Mouse (Mus musculus) left cerebral cortex, postnatal 14 days (tissue): Measurements from ENCODE around the gene Car14. TPM values are rescaled to one million over a fixed set of nuclear protein-coding genes. Genes with fewer than 3 reads are reported as not detected.
A peak's percentile ranks its signal among the peaks of the same experiment; 100 is the strongest.
"Not testable (repeated sequence)": the region's sequence is repeated elsewhere in the genome, so short reads cannot be mapped to it uniquely, and the experiment has no call there.

Experiments used
- DNase-seq, 2 experiments: peaks; one replicate each; pipeline ENCODE4 v3.0.0; 2021 to 2022; ENCODE audit warnings: low spot score in 2 of 2, mixed read lengths in 1 of 2
- intact Hi-C: fragments of 180-260 bp; cut with DNase I; formaldehyde crosslinking; loops from one replicate; pipeline ENCODE4 v1.15.1; 2025
- total RNA-seq, 2 experiments: library from RNA; stranded (reverse); gene quantifications; 2 replicates each; pipeline ENCODE4 v1.2.3; 2021

The Car14 gene
- total RNA-seq, 2 experiments from 2014 or later: 5.3 to 5.5 TPM

GRCm38 (mm10) chr3:95865571-95865970 is 38.9 kb downstream of the Car14 start:
- DNase-seq: no peak
- intact Hi-C loops: no loop called here

DNA sequence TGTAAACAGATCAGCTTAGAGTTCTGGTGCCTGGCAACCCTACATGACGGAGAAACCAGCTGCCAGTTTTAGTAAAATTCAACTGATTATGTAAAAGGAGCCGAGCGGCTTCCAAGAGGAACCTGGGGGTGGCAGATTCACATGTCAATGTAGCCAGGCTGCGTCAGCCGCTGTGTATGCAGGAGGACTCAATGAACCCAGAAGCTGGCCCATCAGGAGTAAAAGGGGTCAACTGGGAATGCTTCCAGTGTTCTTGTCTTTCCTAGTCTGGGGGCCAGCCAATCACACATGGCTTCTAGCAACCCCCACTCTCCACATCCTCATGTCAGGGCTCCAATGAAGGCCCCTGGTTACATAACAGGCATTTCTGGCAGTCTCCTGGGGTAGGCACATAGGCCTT is 39.4 kb downstream of the Car14 start:
- intact Hi-C loops: no loop called here
- peak; percentile 75 to 91 for DNase-seq

- intact Hi-C loops: loop anchor here (5.0 kb wide), 1 partner anchor 94 kb away; no protein-coding TSS in a partner anchor
These were observed 40.9 kb downstream of the Car14 start for GRCm38 (mm10) chr3:95863578-95863977.

GRCm38 (mm10) chr3:95861796-95862195 is 42.7 kb downstream of the Car14 start:
- intact Hi-C loops: loop anchor here (5.0 kb wide), 1 partner anchor 96 kb away; no protein-coding TSS in a partner anchor
- peak; percentile 85 to 95 for DNase-seq

More at GRCm38 (mm10) chr3:95863578-95863977, 40.9 kb downstream of the Car14 start:
- DNase-seq: no peak

DNA sequence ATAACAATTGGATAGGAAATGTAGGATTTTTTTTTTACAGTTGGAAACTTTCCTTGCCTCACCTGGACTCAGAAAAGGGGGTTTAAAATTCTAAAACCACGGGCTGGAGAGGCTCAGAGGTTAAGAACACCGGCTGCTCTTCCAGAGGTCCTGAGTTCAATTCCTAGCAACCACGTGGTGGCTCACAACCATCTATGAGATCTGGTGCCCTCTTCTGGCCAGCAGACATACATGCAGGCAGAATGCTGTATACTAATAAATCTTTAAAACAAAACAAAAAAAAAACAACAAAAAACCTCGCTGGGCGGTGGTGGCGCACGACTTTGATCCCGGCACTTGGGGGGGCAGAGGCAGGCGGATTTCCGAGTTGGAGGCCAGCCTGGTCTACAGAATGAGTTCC is 43.3 kb downstream of the Car14 start:
- intact Hi-C loops: loop anchor here (5.0 kb wide), 1 partner anchor 96 kb away; no protein-coding TSS in a partner anchor
- no peak for DNase-seq

GRCm38 (mm10) chr3:95860323-95860722 is 44.2 kb downstream of the Car14 start:
- no peak for DNase-seq
- intact Hi-C loops: loop anchor here (5.0 kb wide), 1 partner anchor 97 kb away; no protein-coding TSS in a partner anchor

GRCm38 (mm10) chr3:95858278-95858677 is 46.2 kb downstream of the Car14 start:
- intact Hi-C loops, DNase-seq: not testable (repeated sequence)

- DNase-seq, intact Hi-C loops: not testable (repeated sequence)
These were observed 47.4 kb downstream of the Car14 start for GRCm38 (mm10) chr3:95857050-95857449.

GRCm38 (mm10) chr3:95856115-95856514 is 48.4 kb downstream of the Car14 start:
- DNase-seq: no peak
- intact Hi-C loops: no loop called here

- peak; percentile 92 to 95 for DNase-seq
- intact Hi-C loops: no loop called here
These were observed 48.9 kb downstream of the Car14 start, which contains the start of gene Prpf3 for GRCm38 (mm10) chr3:95855502-95856089. TSS of gene Prpf3 (minus strand) at chr3:95855885.

DNA sequence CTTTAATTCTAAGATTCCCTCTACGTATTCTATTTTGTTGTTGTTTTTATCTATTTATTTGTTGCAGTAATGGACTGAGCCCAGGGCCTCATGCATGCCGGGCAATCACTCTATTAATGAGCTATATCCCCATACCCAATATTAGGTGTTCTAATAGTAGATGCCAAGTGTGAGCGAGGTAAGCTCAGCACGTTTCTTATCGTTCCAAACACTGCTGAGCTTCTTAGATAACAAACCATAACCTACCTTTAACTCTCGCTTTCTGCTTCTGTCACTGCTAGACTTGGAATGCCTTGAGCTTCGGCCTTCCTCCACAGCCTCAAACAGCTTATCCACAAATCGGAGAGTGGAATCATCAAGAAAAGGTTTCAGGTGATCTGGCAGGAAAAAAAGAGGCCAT is 53.2 kb downstream of the Car14 start:
- DNase-seq: no peak
- intact Hi-C loops: no loop called here

- intact Hi-C loops: no loop called here
- DNase-seq: no peak
These were observed 53.9 kb downstream of the Car14 start for GRCm38 (mm10) chr3:95850611-95851010.

Other genes with a start within 250 kb of the Car14 start
- gene Mcl1, start 245.9 kb downstream of the Car14 start, total RNA-seq: 10 to 100 TPM; 58.6 to 69.2 TPM
- 1 to 10 TPM; 2.0 TPM for gene Adamtsl4, start 216.8 kb downstream of the Car14 start, total RNA-seq
- gene Ecm1, start 165.1 kb downstream of the Car14 start, total RNA-seq: 10 to 100 TPM; 11.4 to 13.2 TPM
- 10 to 100 TPM; 37.3 to 40.8 TPM for gene Tars2, start 144.5 kb downstream of the Car14 start, total RNA-seq
- gene Rprd2, start 85.8 kb downstream of the Car14 start, total RNA-seq: 10 to 100 TPM; 61.3 to 61.8 TPM
- gene Prpf3, start 48.8 kb downstream of the Car14 start, total RNA-seq: 10 to 100 TPM; 26.3 to 33.9 TPM
- gene Mrps21, start 33.2 kb downstream of the Car14 start, total RNA-seq: 100 to 1,000 TPM; 152 to 157 TPM
- gene Ciart, start 22.4 kb downstream of the Car14 start, total RNA-seq: 10 to 100 TPM; 17.0 to 20.9 TPM
- gene BC028528, start 12.7 kb downstream of the Car14 start, total RNA-seq: 10 to 100 TPM; 10.4 to 12.7 TPM
- 10 to 100 TPM; 72.2 to 79.0 TPM for gene Aph1a, start 10.7 kb downstream of the Car14 start, total RNA-seq
- gene Anp32e, start 24.6 kb upstream of the Car14 start, total RNA-seq: 100 to 1,000 TPM in 1 of 2 experiments, 10 to 100 TPM in 1; 95.6 to 107 TPM
- 10 to 100 TPM; 67.5 to 69.7 TPM for gene Plekho1, start 91.3 kb upstream of the Car14 start, total RNA-seq
- 10 to 100 TPM; 34.3 to 37.3 TPM for gene Vps45, start 153.8 kb upstream of the Car14 start, total RNA-seq
- 10 to 100 TPM; 18.2 to 22.3 TPM for gene Otud7b, start 199.8 kb upstream of the Car14 start, total RNA-seq